Mouse (Mus musculus) testis, adult 2 months (tissue): ENCODE measurements at regions not wholly inside any gene's neighbourhood (a gene's known extent, or its start where the extent isn't known, plus 50 kb on each side); places are given as distances from the start of the nearest gene placed in this dataset.

Experiments used
- CTCF ChIP-seq: fragments of 200-500 bp; IDR thresholded peaks from 2 replicates; pipeline ENCODE4 v1.5.1; 2012; ENCODE audit warnings: low read depth, mild to moderate bottlenecking, inconsistent platforms, low read length, moderate library complexity; ENCODE audit not compliant: control insufficient read depth, insufficient read depth, insufficient replicate concordance
- POLR2A ChIP-seq: fragments of 200-500 bp; IDR thresholded peaks from 2 replicates; pipeline ENCODE4 v1.6.1; 2012; ENCODE audit warnings: low read depth, mild to moderate bottlenecking, inconsistent platforms, low read length, moderate library complexity; ENCODE audit not compliant: control insufficient read depth

DNA sequence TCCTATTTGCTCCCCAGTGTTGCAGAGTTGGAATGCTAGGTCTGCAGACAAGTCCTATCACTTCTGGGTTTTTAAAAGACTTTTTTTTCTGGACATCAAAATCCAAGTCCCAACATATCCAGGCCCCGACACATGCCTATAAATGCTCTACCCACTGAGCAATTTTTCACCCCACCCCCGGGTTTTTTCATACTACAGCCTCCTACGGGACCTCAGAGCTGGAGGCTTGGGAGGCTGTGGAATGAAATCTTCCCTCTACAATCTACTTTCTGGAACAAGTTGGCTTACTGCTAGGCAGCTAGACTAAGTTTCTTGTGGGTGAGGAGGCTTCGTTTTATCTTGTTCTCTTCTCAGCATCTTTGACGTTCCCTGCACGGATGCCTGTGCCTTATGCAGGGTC, 724.7 kb downstream of the Pdcd6ip start:
- TF ChIP-seq CTCF (no peak), POLR2A (no peak)
